Mouse (Mus musculus) spleen, embryonic (tissue): ENCODE data around the gene Bax.

Experiments used
- CTCF ChIA-PET: fragments of 350-600 bp; sonication (Branson Sonifier 250); formaldehyde crosslinking; loops from one replicate; lab custom pipeline; 2022; lab: Charles Lee

Gene Bax

DNA sequence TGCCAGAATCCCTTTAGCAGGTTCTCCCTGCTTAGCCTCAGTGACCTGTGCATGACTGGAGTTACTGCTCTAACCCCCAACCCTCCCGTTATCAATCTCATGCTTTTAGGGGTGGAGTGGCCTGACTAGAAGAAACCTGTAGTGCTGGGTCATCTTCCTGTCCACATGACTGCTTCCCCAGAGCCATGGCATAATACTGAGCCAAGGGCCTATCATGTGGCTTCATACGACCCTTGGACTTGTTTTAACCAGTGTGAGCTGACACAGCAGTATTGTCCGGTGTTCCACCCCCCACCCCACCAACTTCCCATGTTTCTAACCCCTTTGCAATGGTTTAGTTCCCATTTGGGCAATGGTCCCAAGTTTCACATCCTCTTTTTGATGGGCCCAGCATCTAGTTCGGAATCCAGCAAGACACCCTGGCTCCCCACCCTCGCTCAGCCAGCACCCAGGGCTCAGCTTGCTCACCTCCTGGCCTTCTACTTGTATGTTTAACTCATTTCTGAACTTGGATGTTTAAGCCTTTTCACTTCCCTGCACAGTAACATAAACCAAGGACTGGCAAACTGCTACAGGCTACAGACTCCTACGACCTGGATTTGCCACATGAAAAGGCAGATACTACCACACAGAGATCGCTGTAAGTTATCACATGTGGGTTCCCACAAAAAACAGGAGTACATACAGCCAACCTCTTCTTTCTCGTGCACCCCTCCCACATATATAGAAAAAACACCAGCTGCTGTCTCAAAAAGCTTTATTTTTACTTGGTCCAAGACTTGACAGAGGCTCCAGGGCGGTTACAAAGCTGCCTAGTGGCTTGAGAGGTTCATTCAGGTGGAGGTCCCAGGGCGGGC, 9.3 kb downstream of the Bax start:
- CTCF ChIA-PET = interaction anchor here (0.6 to 1.2 kb wide), 3 partner anchors 21 to 349 kb away, joined by 3 to 5 read pairs (median 4); partner anchors contain the start of gene Kcna7

GRCm38 (mm10) chr7:45456721-45457203, 9.9 kb downstream of the Bax start:
- CTCF ChIA-PET = interaction anchor here (0.6 to 1.2 kb wide), 2 partner anchors 21 to 52 kb away, joined by 3 to 4 read pairs; partner anchors contain the start of gene Kcna7

DNA sequence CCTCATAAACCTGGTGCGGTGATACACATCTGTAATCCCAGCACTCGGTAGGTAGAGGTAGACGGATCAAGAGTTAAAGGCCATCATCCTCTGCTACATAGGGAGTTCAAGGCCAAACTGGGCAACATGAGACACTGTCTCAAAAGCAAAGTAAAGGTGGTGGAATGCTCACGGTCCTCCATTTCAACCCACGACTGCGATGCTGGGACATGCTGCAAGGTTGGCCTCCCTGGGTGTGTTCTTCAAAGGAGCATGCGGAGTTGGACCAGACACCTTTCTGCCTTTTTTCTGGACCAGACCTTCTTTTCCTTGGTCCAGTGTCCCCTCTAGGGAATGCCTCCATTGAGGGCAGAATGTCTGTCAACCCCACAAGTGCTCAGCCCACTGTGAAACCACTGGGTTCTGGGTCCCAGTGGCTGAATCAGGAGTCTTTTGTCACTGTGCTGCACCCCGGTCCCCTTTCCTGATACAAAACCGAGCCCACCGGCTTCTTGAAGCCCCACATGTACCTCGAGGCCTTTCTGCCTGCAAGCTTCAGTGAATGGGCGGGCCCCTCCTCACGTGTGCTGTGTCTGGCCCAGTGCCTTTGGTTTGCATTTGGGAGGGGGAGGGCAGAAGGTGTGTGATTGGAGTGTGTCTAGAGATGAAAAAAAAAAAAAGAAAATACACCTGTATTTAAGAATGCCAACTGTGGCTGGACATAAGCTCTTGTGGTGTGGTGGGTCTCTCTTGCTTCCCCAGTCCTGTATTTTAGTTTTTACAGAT, 10.6 kb downstream of the Bax start:
- CTCF ChIA-PET = interaction anchor here (1.2 kb wide), 1 partner anchor 20 kb away, joined by 4 read pairs; no protein-coding TSS in a partner anchor

DNA sequence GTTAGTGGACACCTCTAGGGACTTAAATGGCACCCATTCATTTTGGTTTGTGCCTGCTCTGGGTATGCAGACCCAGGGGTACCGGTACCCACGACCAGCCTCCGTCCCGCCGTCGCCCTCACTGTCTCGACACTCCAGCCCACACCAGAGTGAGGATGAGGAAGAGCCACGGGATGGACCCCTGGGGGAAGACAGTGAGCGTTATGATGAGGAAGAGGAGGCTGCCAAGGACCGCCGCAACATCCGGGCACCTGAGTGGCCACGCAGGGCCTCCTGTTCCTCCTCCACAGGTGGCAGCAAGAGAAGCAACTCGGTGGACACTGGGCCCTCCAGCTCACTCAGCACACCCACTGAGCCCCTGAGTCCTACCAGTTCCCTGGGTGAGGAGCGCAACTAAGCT, 11.7 kb downstream of the Bax start:
- CTCF ChIA-PET = no interaction called here

DNA sequence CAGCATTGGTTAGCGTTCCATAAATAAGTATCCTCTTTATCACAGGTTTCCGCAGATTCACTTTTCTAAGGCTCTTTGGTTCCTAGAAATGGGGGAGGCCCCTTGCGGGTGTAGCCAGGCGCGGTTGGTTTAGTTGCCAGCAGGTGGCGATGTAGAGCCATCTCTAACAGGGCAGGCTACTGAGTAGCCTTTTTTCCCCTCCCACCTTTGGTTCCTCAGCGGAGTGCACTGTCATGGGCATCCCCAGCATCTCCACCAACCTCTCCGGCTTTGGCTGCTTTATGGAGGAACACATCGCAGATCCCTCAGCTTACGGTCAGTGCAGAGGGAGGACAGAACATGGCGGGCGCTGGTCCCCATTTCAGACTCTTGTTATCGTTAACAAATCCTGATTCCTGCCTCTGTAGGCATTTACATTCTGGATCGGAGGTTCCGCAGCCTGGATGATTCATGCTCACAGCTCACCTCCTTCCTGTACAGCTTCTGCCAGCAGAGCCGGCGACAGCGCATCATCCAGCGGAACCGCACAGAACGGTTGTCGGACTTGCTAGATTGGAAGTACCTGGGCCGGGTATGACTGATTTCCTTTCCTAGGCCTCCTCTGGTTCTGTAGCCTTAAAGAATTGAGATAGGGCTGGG, 15.2 kb downstream of the Bax start:
- CTCF ChIA-PET = no interaction called here

DNA sequence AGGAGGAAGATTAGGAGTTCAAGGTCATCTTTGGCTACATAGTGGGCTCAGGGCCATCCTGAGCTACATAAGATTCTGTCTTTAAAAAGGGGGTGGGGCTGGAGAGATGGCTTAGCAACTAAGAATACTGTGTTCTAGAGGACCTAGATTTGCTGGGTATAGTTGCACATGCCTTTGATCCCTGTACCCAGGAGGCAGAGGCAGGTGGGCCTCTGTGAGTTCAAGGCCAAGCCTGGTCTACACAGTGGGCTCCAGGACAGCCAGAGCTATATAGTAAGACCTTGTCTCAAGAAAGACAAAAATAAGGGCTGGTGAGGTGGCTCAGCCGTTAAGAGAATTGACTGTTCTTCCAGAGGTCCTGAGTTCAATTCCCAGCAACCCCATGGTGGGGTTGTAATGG, 16.7 kb downstream of the Bax start:
- CTCF ChIA-PET = interaction anchor here (0.5 to 0.7 kb wide), 3 partner anchors 38 to 604 kb away, joined by 4 to 7 read pairs (median 6); no protein-coding TSS in a partner anchor

DNA sequence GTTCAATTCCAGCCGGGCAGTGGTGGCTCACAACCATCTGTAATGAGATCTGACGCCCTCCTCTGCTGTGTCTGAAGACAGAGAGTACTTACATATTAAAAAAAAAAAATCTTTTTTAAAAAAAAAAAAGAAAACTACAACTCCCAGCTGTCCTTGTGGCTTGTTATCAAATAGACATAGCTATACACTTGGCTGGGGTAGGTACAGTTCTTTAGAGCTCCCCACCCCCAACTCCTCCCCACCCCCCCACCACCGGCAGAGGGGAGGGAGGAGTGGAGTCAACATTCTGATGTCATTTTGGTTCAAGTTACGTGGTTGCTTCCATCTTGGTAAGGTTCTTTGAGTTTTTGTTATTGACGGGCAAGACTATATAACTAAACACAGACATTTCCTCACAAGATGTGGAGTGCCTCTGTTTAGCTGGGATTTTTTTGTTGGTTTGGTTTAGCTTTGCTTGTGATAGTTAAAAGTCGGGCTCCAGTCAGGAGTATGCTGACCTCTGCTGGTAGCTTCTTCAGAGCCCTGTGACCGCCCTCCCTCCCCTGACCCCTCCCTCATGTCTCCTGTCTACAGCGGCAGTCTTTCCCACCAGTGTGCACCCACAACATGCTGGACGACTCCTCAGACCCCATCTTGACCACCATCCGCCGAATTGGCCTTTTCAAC, 19.2 kb downstream of the Bax start:
- CTCF ChIA-PET = interaction anchor here (1.2 kb wide), 1 partner anchor 26 kb away, joined by 3 read pairs; no protein-coding TSS in a partner anchor

GRCm38 (mm10) chr7:45446589-45446988, 20.1 kb downstream of the Bax start:
- CTCF ChIA-PET = interaction anchor here (0.5 to 1.2 kb wide), 2 partner anchors 27 to 94 kb away, joined by 3 to 4 read pairs; no protein-coding TSS in a partner anchor

DNA sequence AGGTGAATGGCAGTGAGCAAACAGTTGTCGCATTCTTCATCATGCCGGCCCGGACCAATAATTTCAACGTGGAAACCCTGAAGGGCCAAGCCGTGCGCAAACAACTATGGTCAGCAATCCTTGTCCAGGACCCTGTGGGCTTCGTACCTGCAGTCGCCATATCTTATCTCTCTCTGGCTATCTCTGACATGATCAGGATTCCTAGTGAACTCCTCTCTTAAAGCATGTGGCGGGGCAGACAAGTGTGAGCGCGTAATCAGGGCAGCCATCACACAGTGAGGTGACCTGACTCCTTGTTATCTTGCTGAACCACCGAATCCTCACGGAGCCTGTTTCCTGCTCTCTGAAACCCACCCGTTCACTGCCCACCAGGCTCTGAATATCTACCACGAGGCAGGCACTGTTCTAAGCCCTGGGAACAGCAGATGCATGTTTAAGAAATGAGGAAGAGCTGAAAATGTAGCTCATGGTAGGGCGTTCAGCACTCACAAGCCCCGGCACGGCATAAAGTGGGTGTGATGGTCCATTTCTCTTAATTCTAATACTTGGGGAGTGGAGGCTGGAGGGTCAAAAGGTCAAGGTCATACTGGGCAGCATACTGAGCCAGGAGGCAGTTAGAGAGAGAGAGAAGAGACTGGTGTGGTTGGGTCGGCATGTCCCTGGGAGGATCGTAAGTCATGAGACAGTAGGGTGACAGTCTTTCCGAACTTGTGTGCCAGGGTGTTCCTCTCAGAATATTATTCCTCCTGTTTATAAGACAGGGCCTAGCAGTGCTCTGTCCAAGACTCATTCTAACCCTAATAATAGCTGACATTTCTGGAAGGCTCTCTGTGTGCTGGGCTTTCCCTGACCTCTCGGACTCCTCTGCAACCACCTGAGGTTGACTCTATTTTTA, 22.9 kb downstream of the Bax start:
- CTCF ChIA-PET = no interaction called here

DNA sequence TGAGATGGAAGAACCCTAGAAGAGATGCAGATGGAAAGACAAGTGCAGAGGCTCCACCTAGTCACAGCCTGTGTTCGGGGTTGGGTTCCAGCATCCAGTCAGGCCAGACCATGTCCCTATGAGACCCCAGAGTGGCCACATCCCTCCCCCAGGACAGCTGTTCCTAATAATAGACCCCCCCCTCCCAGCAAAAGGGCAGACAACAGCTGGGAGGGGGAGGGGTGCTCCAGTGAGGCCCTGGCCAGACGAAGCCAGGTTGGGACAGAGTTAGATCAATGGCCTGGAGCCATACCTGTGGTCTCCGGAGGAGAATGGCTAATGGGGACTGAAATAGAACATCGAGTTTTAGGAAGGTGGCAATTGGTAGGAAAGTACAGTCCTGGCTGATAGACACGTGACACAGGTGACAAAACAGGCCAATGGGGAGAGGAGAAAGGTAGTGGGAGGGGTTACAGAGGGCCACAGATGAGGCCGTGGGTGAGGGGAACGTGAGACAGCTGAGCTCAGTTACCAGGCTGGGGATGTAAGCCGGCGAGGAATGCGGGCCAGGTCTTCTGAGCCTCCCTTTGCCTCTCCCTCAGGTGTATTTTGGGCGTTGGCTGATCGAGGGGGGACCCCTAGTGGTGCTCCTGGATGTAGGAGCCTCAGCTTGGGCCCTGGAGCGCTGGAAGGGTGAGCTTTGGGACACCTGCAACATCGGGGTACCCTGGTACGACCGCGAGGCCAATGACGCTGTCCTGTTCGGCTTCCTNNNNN, 29.0 kb downstream of the Bax start, which contains the start of gene Ruvbl2:
Gene Ruvbl2 (minus strand): TSS at position 576 of the 756 bp plus-strand sequence.
- CTCF ChIA-PET = interaction anchor here (0.9 kb wide), 1 partner anchor 102 kb away, joined by 3 read pairs; no protein-coding TSS in a partner anchor

GRCm38 (mm10) chr7:45437046-45437445, 29.7 kb downstream of the Bax start:
- CTCF ChIA-PET = interaction anchor here (0.9 kb wide), 1 partner anchor 102 kb away, joined by 3 read pairs; no protein-coding TSS in a partner anchor

- CTCF ChIA-PET = interaction anchor here (1.2 kb wide), 1 partner anchor 20 kb away, joined by 4 read pairs; no protein-coding TSS in a partner anchor
These were observed 30.3 kb downstream of the Bax start for GRCm38 (mm10) chr7:45436444-45436843.

- CTCF ChIA-PET = interaction anchor here (1.1 kb wide), 1 partner anchor 30 kb away, joined by 3 read pairs; no protein-coding TSS in a partner anchor
These were observed 31.7 kb downstream of the Bax start for GRCm38 (mm10) chr7:45435038-45435437.

DNA sequence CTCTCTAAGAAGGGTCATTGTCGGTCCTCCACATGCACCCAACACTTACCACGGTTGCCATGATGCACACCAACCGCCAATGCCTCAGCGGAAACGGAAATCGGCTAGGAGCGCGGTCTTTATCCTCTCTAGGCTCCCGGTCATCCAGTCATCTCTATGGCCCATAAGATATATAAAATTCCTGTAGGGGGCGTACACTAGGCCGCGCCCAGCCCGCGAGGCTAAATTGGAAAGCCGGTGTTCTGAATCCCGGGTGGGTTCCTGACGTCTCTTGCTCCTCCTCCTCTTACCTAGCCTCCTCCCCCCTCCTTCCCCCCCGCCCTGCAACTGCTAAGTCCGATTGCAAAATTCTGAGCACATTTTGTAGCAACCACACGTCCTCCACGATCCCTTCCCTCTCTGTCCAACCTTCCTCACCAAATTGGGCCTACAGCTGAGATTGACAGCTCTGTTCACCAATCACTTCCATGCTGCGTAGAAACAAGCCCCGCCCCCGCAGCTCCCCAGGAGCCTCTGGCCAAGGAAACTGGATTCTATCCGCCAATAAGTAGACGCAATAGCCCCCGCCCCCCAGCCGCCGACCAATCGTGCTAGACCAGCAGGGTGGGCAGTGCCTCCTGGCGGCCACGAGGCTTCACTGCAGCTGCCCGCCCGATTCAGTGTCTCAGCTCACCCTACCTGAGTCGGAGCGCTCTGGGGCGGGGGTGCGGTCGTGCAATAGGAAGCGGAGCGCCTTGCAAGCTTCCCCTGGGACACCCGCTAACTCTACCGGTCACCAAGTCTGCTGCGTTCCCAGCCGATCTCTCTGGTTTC, 32.3 kb downstream of the Bax start, which contains the start of gene Gys1:
Gene Gys1 (plus strand): TSS at position 642 of the 813 bp plus-strand sequence.
- CTCF ChIA-PET = interaction anchor here (1.1 kb wide), 1 partner anchor 29 kb away, joined by 3 read pairs; no protein-coding TSS in a partner anchor

- CTCF ChIA-PET = interaction anchor here (1.1 kb wide), 1 partner anchor 29 kb away, joined by 3 read pairs; no protein-coding TSS in a partner anchor
These were observed 32.9 kb downstream of the Bax start for GRCm38 (mm10) chr7:45433835-45434202.

DNA sequence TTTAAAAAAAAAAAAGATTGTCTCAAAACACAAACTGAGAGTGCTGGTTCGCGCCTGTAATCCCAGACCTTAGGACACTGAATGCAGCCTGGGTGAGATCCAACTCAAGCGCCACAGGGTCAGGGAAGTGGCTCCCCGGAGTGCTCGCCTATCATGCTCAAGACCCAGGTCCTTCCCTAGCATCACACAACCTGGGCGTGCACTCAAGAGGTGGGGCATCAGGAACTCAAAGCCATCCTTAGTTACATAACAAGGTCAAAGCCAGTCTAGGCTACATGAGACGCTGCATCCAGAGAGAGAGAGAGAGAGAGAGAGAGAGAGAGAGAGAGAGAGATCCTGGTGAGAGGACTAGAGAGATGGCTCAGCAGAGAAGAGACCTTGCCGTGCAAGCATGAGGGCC, 40.1 kb downstream of the Bax start:
- CTCF ChIA-PET = no interaction called here

DNA sequence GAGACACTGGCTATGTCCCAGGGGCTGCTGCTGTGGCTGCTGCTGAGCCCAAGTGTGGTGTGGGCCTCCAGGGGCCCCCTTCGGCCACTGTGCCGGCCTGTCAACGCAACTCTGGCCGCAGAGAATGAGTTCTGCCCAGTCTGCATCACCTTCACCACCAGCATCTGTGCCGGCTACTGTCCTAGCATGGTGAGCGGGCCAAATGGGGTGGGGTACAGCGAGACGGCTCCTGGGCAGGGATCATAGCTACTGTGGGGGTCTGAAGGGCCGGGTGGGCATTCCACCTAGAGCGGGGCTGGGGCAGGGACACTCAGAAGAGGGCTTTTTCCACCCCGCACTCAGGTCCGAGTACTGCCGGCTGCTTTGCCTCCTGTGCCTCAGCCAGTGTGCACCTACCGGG, 45.5 kb downstream of the Bax start:
- CTCF ChIA-PET = no interaction called here

DNA sequence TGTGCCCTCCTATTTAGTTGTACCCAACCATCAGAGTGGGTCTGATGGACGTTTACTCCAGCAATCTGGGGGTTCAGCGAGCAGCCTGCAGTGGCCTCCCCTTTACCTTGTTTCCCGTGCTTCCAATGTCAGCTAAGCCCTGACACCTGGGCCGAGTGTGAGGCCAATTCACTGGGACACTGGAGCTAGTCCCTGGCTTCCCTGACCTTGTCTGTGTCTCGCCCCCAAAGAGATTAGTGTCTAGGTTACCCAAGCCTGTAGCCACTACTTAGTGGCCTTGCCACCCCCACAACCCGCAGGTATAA, 46.1 kb downstream of the Bax start, which contains the start of gene Lhb:
Gene Lhb (plus strand): TSS at position 206 of the 305 bp plus-strand sequence.
- CTCF ChIA-PET = no interaction called here
